Mouse (Mus musculus) 3134 (cell line): ENCODE results near the gene Myo1e.

Source experiments
- DNase-seq: peaks from one replicate; pipeline ENCODE4 v3.0.0-alpha.2; 2011; ENCODE audit warnings: low spot score; ENCODE audit not compliant: insufficient read length; ENCODE audit errors: extremely low read depth

Gene Myo1e

GRCm38 (mm10) chr9:70207151-70207831 is at the start of gene Myo1e:
Gene Myo1e (plus strand): TSS chr9:70207350.
- DNase-seq, result peak; percentile 90

GRCm38 (mm10) chr9:70160071-70160470 is 47.1 kb upstream of the Myo1e start:
- DNase-seq, result no peak

GRCm38 (mm10) chr9:70168973-70169372 is 38.2 kb upstream of the Myo1e start:
- DNase-seq, result no peak

GRCm38 (mm10) chr9:70174291-70174848 is 32.8 kb upstream of the Myo1e start:
- no peak for DNase-seq

GRCm38 (mm10) chr9:70174896-70175295 is 32.3 kb upstream of the Myo1e start:
- DNase-seq, result no peak

- DNase-seq, result no peak
These were observed 30.9 kb upstream of the Myo1e start for GRCm38 (mm10) chr9:70176291-70176690.

GRCm38 (mm10) chr9:70181719-70182118 is 25.4 kb upstream of the Myo1e start:
- DNase-seq, result no peak

GRCm38 (mm10) chr9:70182639-70183038 is 24.5 kb upstream of the Myo1e start:
- DNase-seq, result no peak

- no peak for DNase-seq
These were observed 14.8 kb upstream of the Myo1e start for GRCm38 (mm10) chr9:70192336-70192735.

- no peak for DNase-seq
These were observed 12.5 kb upstream of the Myo1e start for GRCm38 (mm10) chr9:70194622-70195021.

GRCm38 (mm10) chr9:70196956-70197659 is 10.0 kb upstream of the Myo1e start:
- peak; percentile 65 for DNase-seq

- DNase-seq, result no peak
These were observed 9.2 kb upstream of the Myo1e start for GRCm38 (mm10) chr9:70197992-70198391.

GRCm38 (mm10) chr9:70202753-70203152 is 4.4 kb upstream of the Myo1e start:
- DNase-seq, result no peak

GRCm38 (mm10) chr9:70203267-70204076 is 3.7 kb upstream of the Myo1e start:
- no peak for DNase-seq

- DNase-seq, result peak; percentile 62
These were observed 901 bp downstream of the Myo1e start for GRCm38 (mm10) chr9:70207981-70208521.

- no peak for DNase-seq
These were observed 1.6 kb downstream of the Myo1e start for GRCm38 (mm10) chr9:70208751-70209150.

- DNase-seq, result peak; percentile 60
These were observed 2.3 kb downstream of the Myo1e start for GRCm38 (mm10) chr9:70209296-70210049.

GRCm38 (mm10) chr9:70211638-70212037 is 4.5 kb downstream of the Myo1e start:
- no peak for DNase-seq

GRCm38 (mm10) chr9:70216517-70216916 is 9.4 kb downstream of the Myo1e start:
- no peak for DNase-seq

- no peak for DNase-seq
These were observed 12.3 kb downstream of the Myo1e start for GRCm38 (mm10) chr9:70219295-70219931.
